In genomic region chr19:41838808-41839207, GRCm38 (mm10) we compare ENCODE assay signal across 23 mouse cellular contexts. TPM values are rescaled to one million over a fixed set of nuclear protein-coding genes. Genes with fewer than 3 reads are reported as not detected.
DNase-seq lines count a peak whose midpoint lies in the region; ATAC-seq and TF ChIP-seq lines count a peak whose summit lies in the region.
"Had no signal": no experiment of that assay in that cellular context is flagged by ENCODE, and none has a peak within 500 bp of the region (broad histone marks: within the 10 kb centered on the region; RNA-seq: fewer than 3 reads in every experiment).

No protein-coding gene starts in this region.

- H3K27me3 ChIP-seq in G1E (ENCODE audit: insufficient read depth, low read length): no peaks in the 10 kb centered on the region
- H3K27me3 ChIP-seq in intestine, embryonic 14.5 days (replicated peaks; ENCODE audit: control insufficient read depth, insufficient read depth, low read length): no peaks in the 10 kb centered on the region
- no peaks in the 10 kb centered on the region for H3K27me3 ChIP-seq in liver, embryonic 13.5 days
- H3K27me3 ChIP-seq in stomach, embryonic 14.5 days (ENCODE audit: control insufficient read depth, insufficient read depth, low read length): no peaks in the 10 kb centered on the region
- no peaks in the 10 kb centered on the region for H3K27me3 ChIP-seq in lung, postnatal 0 days (replicated peaks; ENCODE audit: insufficient read depth, low read length)
- H3K27me3 ChIP-seq: embryonic facial prominence, embryonic 15.5 days; forebrain, embryonic 12.5 days; heart, embryonic 13.5 days had no signal

- H3K4me2 ChIP-seq in intestine, embryonic 14.5 days (ENCODE audit: low read length): peak overlapping the region; percentile 24
- peak overlapping the region; percentile 65 for H3K4me2 ChIP-seq in liver, embryonic 13.5 days
- H3K4me2 ChIP-seq in stomach, embryonic 14.5 days (replicated peaks; ENCODE audit: low read depth, low read length): 0 out of 2 replicates have a peak overlapping the region, but pooled peaks have one; percentile 15
- H3K4me2 ChIP-seq in lung, postnatal 0 days (replicated peaks; ENCODE audit: low read depth, low read length): no peak overlapping the region
- H3K4me2 ChIP-seq: embryonic facial prominence, embryonic 15.5 days; forebrain, embryonic 12.5 days; kidney, embryonic 15.5 days had no signal

- H3K9me3 ChIP-seq in G1E (replicated peaks): no peaks in the 10 kb centered on the region
- no peaks in the 10 kb centered on the region for H3K9me3 ChIP-seq in intestine, embryonic 14.5 days (ENCODE audit: control insufficient read depth, low read length)
- no peaks in the 10 kb centered on the region for H3K9me3 ChIP-seq in liver, embryonic 13.5 days (replicated peaks)
- no peaks in the 10 kb centered on the region for H3K9me3 ChIP-seq in stomach, embryonic 14.5 days (ENCODE audit: control insufficient read depth, low read depth, low read length)
- H3K9me3 ChIP-seq in lung, postnatal 0 days (ENCODE audit: low read length): no peaks in the 10 kb centered on the region
- H3K9me3 ChIP-seq: embryonic facial prominence, embryonic 15.5 days; forebrain, embryonic 12.5 days; heart, embryonic 13.5 days; kidney, embryonic 15.5 days had no signal

- H3K9ac ChIP-seq in intestine, embryonic 14.5 days (ENCODE audit: low read length): no peak overlapping the region
- peak overlapping the region; percentile 63 for H3K9ac ChIP-seq in liver, embryonic 13.5 days
- H3K9ac ChIP-seq in stomach, embryonic 14.5 days (replicated peaks; ENCODE audit: low read depth, low read length): no peak overlapping the region
- H3K9ac ChIP-seq in lung, postnatal 0 days (replicated peaks; ENCODE audit: low read depth): no peak overlapping the region
- H3K9ac ChIP-seq: embryonic facial prominence, embryonic 15.5 days; forebrain, embryonic 12.5 days; heart, embryonic 13.5 days; kidney, embryonic 15.5 days had no signal

- no peak for TF ChIP-seq EP300 in lung, postnatal 0 days (IDR thresholded peaks at IDR 0.05)

- peak overlapping the region; percentile 42; the same call in 1 of the 2 replicates for H3K4me3 ChIP-seq in G1E (ENCODE audit: low read depth, low read length)
- H3K4me3 ChIP-seq in intestine, embryonic 14.5 days (ENCODE audit: low read depth, low read length): no peak overlapping the region
- peak overlapping the region; percentile 24 for H3K4me3 ChIP-seq in liver, embryonic 13.5 days (replicated peaks)
- no peak overlapping the region for H3K4me3 ChIP-seq in stomach, embryonic 14.5 days (ENCODE audit: low read depth, low read length)
- H3K4me3 ChIP-seq in lung, postnatal 0 days (ENCODE audit: low read depth, low read length): no peak overlapping the region
- H3K4me3 ChIP-seq: embryonic facial prominence, embryonic 15.5 days; forebrain, embryonic 12.5 days; heart, embryonic 13.5 days; kidney, embryonic 15.5 days had no signal

- WGBS in intestine, embryonic 14.5 days: 16% methylated on average over 6 of the region's 6 CpGs
- WGBS in liver, embryonic 13.5 days (ENCODE audit: insufficient replicate concordance): 19% methylated on average over 6 of the region's 6 CpGs
- 15% methylated on average over 6 of the region's 6 CpGs for WGBS in stomach, embryonic 14.5 days
- WGBS in lung, postnatal 0 days: 18% methylated on average over 6 of the region's 6 CpGs

- DNase-seq in G1E (ENCODE audit: low spot score): peak; percentile 27
- no peak for DNase-seq in intestine, embryonic 14.5 days (ENCODE audit: low spot score)
- peak; percentile 63 for DNase-seq in liver, embryonic 13.5 days
- no peak for DNase-seq in lung, postnatal 0 days (ENCODE audit: low spot score)
- no peak for DNase-seq in left cerebral cortex, adult 11 months (ENCODE audit: low spot score)
- DNase-seq: cerebellum, adult 9-10 months; embryo, embryonic 11 days; gastrocnemius, postnatal 25 days; heart, postnatal 36 days; layer of hippocampus, postnatal 36 days; left cerebral cortex, postnatal 4 days; lung, adult 2 months; midbrain, embryonic 14.5 days; right cerebral cortex, adult 18-20 months; spleen, adult 18-20 months; thymus, postnatal 4 days had no signal

- H3K4me1 ChIP-seq in G1E (ENCODE audit: insufficient read depth, low read depth, low read length): peaks cover 85% of the 10 kb centered on the region
- H3K4me1 ChIP-seq in intestine, embryonic 14.5 days (replicated peaks; ENCODE audit: control insufficient read depth, insufficient read depth, low read length): no peaks in the 10 kb centered on the region
- peaks cover 92% of the 10 kb centered on the region for H3K4me1 ChIP-seq in liver, embryonic 13.5 days (replicated peaks)
- H3K4me1 ChIP-seq in stomach, embryonic 14.5 days (ENCODE audit: control insufficient read depth, insufficient read depth, low read length): no peaks in the 10 kb centered on the region
- H3K4me1 ChIP-seq in lung, postnatal 0 days (ENCODE audit: insufficient read depth, low read depth, low read length): no peaks in the 10 kb centered on the region

- ATAC-seq in G1E (ENCODE audit: extremely low read depth, insufficient number of reproducible peaks, low FRiP score, poor library complexity, severe bottlenecking): peak; percentile 32
- ATAC-seq in intestine, embryonic 14.5 days (replicated peaks; ENCODE audit: low FRiP score, low TSS enrichment, low read depth): no peak
- ATAC-seq in liver, embryonic 13.5 days (ENCODE audit: low read depth): peak; percentile 11
- 0 out of 2 replicates have a peak, but pooled peaks have one; percentile 28 for ATAC-seq in stomach, embryonic 14.5 days (ENCODE audit: insufficient number of reproducible peaks, insufficient read depth, low FRiP score, low read depth)
- no peak for ATAC-seq in lung, postnatal 0 days
- ATAC-seq in granulocyte monocyte progenitor cell, adult 5-6 weeks (replicated peaks; ENCODE audit: poor library complexity, severe bottlenecking): no peak

- TF ChIP-seq CTCF in G1E (IDR thresholded peaks at IDR 0.05; ENCODE audit: low read depth, low read length): no peak
- no peak for TF ChIP-seq CTCF in lung, postnatal 0 days (IDR thresholded peaks at IDR 0.05)

- peak overlapping the region; percentile 79 for H3K27ac ChIP-seq in intestine, embryonic 14.5 days (ENCODE audit: low read depth)
- peak overlapping the region; percentile 97 for H3K27ac ChIP-seq in liver, embryonic 13.5 days
- H3K27ac ChIP-seq in stomach, embryonic 14.5 days (ENCODE audit: low read length): peak overlapping the region; percentile 61; the same call in 1 of the 2 replicates
- no peak overlapping the region for H3K27ac ChIP-seq in lung, postnatal 0 days (ENCODE audit: low read length)
- H3K27ac ChIP-seq: embryonic facial prominence, embryonic 15.5 days; forebrain, embryonic 12.5 days; kidney, embryonic 15.5 days; macrophage had no signal

- H3K36me3 ChIP-seq in G1E (replicated peaks): peaks cover 21% of the 10 kb centered on the region
- no peaks in the 10 kb centered on the region for H3K36me3 ChIP-seq in intestine, embryonic 14.5 days (ENCODE audit: control insufficient read depth, insufficient read depth, low read length)
- no peaks in the 10 kb centered on the region for H3K36me3 ChIP-seq in liver, embryonic 13.5 days
- no peaks in the 10 kb centered on the region for H3K36me3 ChIP-seq in stomach, embryonic 14.5 days (ENCODE audit: control insufficient read depth, insufficient read depth, low read length)
- H3K36me3 ChIP-seq in lung, postnatal 0 days (ENCODE audit: insufficient read depth, low read length): no peaks in the 10 kb centered on the region
- H3K36me3 ChIP-seq: embryonic facial prominence, embryonic 15.5 days; forebrain, embryonic 12.5 days; heart, embryonic 13.5 days; kidney, embryonic 15.5 days had no signal

RNA-seq across cellular contexts. Expression of gene Frat1, which starts 9.0 kb away (rescaled TPM):
- total RNA-seq in G1E (2014; fragmentation: Nextera tagmentation) (11.4 and 13.5 TPM in 2 replicates), G1E (2017) (17.9 and 19.8 TPM in 2 replicates)
- 41.1 and 52.6 TPM in 2 replicates for polyA plus RNA-seq in G1E (2012)
- polyA plus RNA-seq in intestine, embryonic 14.5 days (2014; fragmentation: Nextera tagmentation; extraction: Ambion mirVana): 13.3 and 15.4 TPM in 2 replicates
- 13.7 and 14.5 TPM in 2 replicates for polyA plus RNA-seq in liver, embryonic 13.5 days (2015; fragmentation: Nextera tagmentation; extraction: Ambion mirVana)
- 12.9 and 14.1 TPM in 2 replicates for polyA plus RNA-seq in stomach, embryonic 14.5 days (2014; fragmentation: Nextera tagmentation; extraction: Ambion mirVana)
- 12.8 and 14.1 TPM in 2 replicates for polyA plus RNA-seq in lung, postnatal 0 days (2015; fragmentation: Nextera tagmentation; extraction: Ambion mirVana)
- total RNA-seq in granulocyte monocyte progenitor cell, adult 5-6 weeks (2014; fragmentation: Nextera tagmentation): 2.6 and 5.6 TPM in 2 replicates
- total RNA-seq in granulocyte monocyte progenitor cell, adult 5-6 weeks (2017): 10.0 and 11.2 TPM in 2 replicates

RNA-seq across cellular contexts. Expression of gene Frat2, which starts 9.1 kb away (rescaled TPM):
- total RNA-seq in G1E (2014; fragmentation: Nextera tagmentation) (15.3 and 17.8 TPM in 2 replicates), G1E (2017) (23.4 and 30.4 TPM in 2 replicates)
- polyA plus RNA-seq in G1E (2012): 42.6 and 60.2 TPM in 2 replicates
- 6.4 and 6.5 TPM in 2 replicates for polyA plus RNA-seq in intestine, embryonic 14.5 days (2014; fragmentation: Nextera tagmentation; extraction: Ambion mirVana)
- 4.6 and 6.0 TPM in 2 replicates for polyA plus RNA-seq in liver, embryonic 13.5 days (2015; fragmentation: Nextera tagmentation; extraction: Ambion mirVana)
- 3.5 and 5.0 TPM in 2 replicates for polyA plus RNA-seq in stomach, embryonic 14.5 days (2014; fragmentation: Nextera tagmentation; extraction: Ambion mirVana)
- 4.6 and 5.9 TPM in 2 replicates for polyA plus RNA-seq in lung, postnatal 0 days (2015; fragmentation: Nextera tagmentation; extraction: Ambion mirVana)
- total RNA-seq in granulocyte monocyte progenitor cell, adult 5-6 weeks (2014; fragmentation: Nextera tagmentation): 18.9 and 20.6 TPM in 2 replicates
- total RNA-seq in granulocyte monocyte progenitor cell, adult 5-6 weeks (2017): 25.7 and 33.4 TPM in 2 replicates

RNA-seq across cellular contexts. Expression of gene Arhgap19, which starts 37.0 kb away (rescaled TPM):
- 66.1 and 95.6 TPM in 2 replicates for total RNA-seq in G1E (2014; fragmentation: Nextera tagmentation)
- 41.0 and 46.9 TPM in 2 replicates for total RNA-seq in G1E (2017)
- 6.9 and 9.0 TPM in 2 replicates for polyA plus RNA-seq in G1E (2012)
- polyA plus RNA-seq in intestine, embryonic 14.5 days (2014; fragmentation: Nextera tagmentation; extraction: Ambion mirVana): 25.5 and 29.0 TPM in 2 replicates
- 25.0 and 33.6 TPM in 2 replicates for polyA plus RNA-seq in liver, embryonic 13.5 days (2015; fragmentation: Nextera tagmentation; extraction: Ambion mirVana)
- 25.2 and 25.7 TPM in 2 replicates for polyA plus RNA-seq in stomach, embryonic 14.5 days (2014; fragmentation: Nextera tagmentation; extraction: Ambion mirVana)
- 2.1 and 2.8 TPM in 2 replicates for polyA plus RNA-seq in lung, postnatal 0 days (2015; fragmentation: Nextera tagmentation; extraction: Ambion mirVana)
- 19.8 and 25.9 TPM in 2 replicates for total RNA-seq in granulocyte monocyte progenitor cell, adult 5-6 weeks (2014; fragmentation: Nextera tagmentation)
- 43.2 and 55.3 TPM in 2 replicates for total RNA-seq in granulocyte monocyte progenitor cell, adult 5-6 weeks (2017)

RNA-seq across cellular contexts. Expression of gene Rrp12, which starts 57.2 kb away (rescaled TPM):
- 14.9 and 16.9 TPM in 2 replicates for total RNA-seq in G1E (2014; fragmentation: Nextera tagmentation)
- 13.5 and 16.5 TPM in 2 replicates for total RNA-seq in G1E (2017)
- polyA plus RNA-seq in G1E (2012): 31.0 and 33.8 TPM in 2 replicates
- polyA plus RNA-seq in intestine, embryonic 14.5 days (2014; fragmentation: Nextera tagmentation; extraction: Ambion mirVana): 16.2 and 16.3 TPM in 2 replicates
- 15.2 and 17.2 TPM in 2 replicates for polyA plus RNA-seq in liver, embryonic 13.5 days (2015; fragmentation: Nextera tagmentation; extraction: Ambion mirVana)
- 10.8 and 10.9 TPM in 2 replicates for polyA plus RNA-seq in stomach, embryonic 14.5 days (2014; fragmentation: Nextera tagmentation; extraction: Ambion mirVana)
- 2.7 and 2.9 TPM in 2 replicates for polyA plus RNA-seq in lung, postnatal 0 days (2015; fragmentation: Nextera tagmentation; extraction: Ambion mirVana)
- total RNA-seq in granulocyte monocyte progenitor cell, adult 5-6 weeks (2014; fragmentation: Nextera tagmentation): 14.8 and 22.3 TPM in 2 replicates
- total RNA-seq in granulocyte monocyte progenitor cell, adult 5-6 weeks (2017): 18.1 and 20.1 TPM in 2 replicates

Comparison
In these comparisons a context has a peak if more than half of its experiments do, and no peak if none do; other contexts are left out.
1. ATAC-seq: peak in G1E (single experiment), liver, embryonic 13.5 days (single experiment) and stomach, embryonic 14.5 days (single experiment); none in intestine, embryonic 14.5 days (single experiment), lung, postnatal 0 days (single experiment) and granulocyte monocyte progenitor cell, adult 5-6 weeks (single experiment).
2. DNase-seq: peak in G1E (single experiment) and liver, embryonic 13.5 days (single experiment); none in intestine, embryonic 14.5 days (single experiment), lung, postnatal 0 days (single experiment) and left cerebral cortex, adult 11 months (single experiment).
3. H3K4me3 ChIP-seq: peak in G1E (single experiment) and liver, embryonic 13.5 days (single experiment); none in intestine, embryonic 14.5 days (single experiment), stomach, embryonic 14.5 days (single experiment) and lung, postnatal 0 days (single experiment).